Mouse (Mus musculus) C2C12 (cell line): ENCODE data around the gene Acot3.

Experiments
- CEBPB ChIP-seq: IDR thresholded peaks from one replicate; pipeline ENCODE4 v1.6.1; 2011; ENCODE audit warnings: low read depth, mild to moderate bottlenecking, control low read depth, moderate library complexity
- CTCF ChIP-seq: IDR thresholded peaks from one replicate; pipeline ENCODE4 v1.5.1; 2011; ENCODE audit not compliant: control insufficient read depth, insufficient read depth, insufficient read length
- FOSL1 ChIP-seq: IDR thresholded peaks from one replicate; pipeline ENCODE4 v1.8.0; 2011; ENCODE audit warnings: mild to moderate bottlenecking, low read length; ENCODE audit not compliant: poor library complexity, insufficient read depth, severe bottlenecking
- MAX ChIP-seq: IDR thresholded peaks from one replicate; pipeline ENCODE4 v1.6.1; 2011; ENCODE audit warnings: mild to moderate bottlenecking, control low read depth
- MYOD1 ChIP-seq: IDR thresholded peaks from one replicate; pipeline ENCODE4 v1.6.1; 2011; ENCODE audit warnings: low read depth; ENCODE audit not compliant: control insufficient read depth, insufficient read length
- MYOG ChIP-seq: IDR thresholded peaks from one replicate; pipeline ENCODE4 v1.6.1; 2011; ENCODE audit not compliant: control insufficient read depth, insufficient read length; ENCODE audit errors: extremely low read depth
- USF1 ChIP-seq: IDR thresholded peaks from one replicate; pipeline ENCODE4 v1.6.1; 2011; ENCODE audit warnings: low read depth, mild to moderate bottlenecking, control low read depth, moderate library complexity

DNA sequence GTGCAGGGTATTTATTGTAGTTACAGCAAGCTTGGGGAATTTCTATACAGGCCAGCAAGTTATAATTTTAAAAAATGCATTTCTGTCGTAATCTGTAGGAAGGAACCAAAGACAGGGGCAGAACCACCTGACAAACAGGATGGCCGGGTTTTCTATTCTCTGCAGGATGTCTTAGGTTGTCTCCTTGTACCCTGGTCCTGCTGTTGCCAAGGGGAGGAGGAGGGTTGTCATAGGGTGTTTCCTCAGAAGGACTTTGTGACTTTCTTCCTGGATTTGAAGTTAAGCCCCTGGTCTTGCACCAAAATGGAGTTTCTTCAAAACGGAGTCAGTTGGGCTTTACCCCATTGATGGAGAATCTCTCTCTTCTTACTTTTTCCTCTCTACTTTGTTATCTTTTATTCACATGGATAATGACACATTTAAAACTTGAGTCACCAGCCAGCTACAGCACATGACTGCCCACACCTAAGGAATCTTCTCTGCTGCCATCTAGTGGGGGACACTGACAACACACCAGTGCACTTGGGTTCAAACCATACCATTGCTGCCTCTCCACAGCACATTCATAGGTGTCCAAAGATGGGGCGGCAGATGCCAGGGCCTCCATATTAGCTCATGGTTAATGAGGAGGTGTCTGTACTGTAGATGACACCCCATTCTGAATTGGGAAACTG is 21.1 kb upstream of the Acot3 start:
- peak; percentile 64 for TF ChIP-seq CTCF
- no peak for TF ChIP-seq CEBPB
- TF ChIP-seq MAX: peak; percentile 51
- no peak for TF ChIP-seq FOSL1
- no peak for TF ChIP-seq MYOD1
- peak; percentile 71 for TF ChIP-seq USF1
- TF ChIP-seq MYOG: no peak
